Mouse (Mus musculus): ENCODE measurements at regions not wholly inside any gene's neighbourhood (a gene's known extent, or its start where the extent isn't known, plus 50 kb on each side); places are given as distances from the start of the nearest gene placed in this dataset.
A peak's percentile ranks its signal among the peaks of the same experiment; 100 is the strongest.

DNA sequence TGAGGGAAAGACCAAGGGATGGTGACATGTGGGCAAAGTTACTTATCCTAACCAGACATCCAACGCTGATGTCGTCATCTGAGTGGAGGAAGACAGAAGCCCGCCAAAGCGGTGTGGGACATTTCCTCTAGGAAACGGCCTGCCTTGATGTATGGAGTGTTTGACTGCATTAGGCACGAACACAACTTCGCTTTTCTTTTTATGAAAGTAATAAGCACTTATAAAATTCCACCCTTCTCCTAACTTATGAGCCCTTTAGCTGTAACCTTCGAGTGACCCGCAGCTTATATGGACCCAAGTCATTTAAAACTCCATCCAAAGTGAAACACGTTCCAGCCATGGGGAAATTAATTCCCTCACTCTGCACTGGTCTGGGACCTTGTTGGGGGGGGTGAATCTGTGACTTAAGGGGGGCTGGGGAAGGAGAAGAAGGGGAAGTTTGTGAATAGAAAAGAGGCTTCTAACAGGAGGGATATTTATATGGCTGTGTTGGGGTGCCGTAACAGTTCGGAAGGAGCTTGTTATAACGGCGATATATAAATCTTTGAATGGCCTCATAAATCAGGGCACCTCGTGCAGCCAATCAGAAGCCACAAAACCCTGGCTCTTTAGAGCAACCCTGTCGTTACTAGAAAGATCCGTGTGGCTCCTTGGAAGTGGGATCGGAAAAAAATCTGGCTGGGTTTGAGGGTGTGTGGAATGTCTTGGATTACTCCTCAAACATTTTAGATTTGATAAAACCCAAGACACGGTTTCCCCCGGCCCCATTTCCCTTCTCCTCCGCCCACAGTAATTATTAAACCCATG, 280.9 kb downstream of the Med13l start:
- 88% methylated on average over 21 of the region's 21 CpGs for WGBS

DNA sequence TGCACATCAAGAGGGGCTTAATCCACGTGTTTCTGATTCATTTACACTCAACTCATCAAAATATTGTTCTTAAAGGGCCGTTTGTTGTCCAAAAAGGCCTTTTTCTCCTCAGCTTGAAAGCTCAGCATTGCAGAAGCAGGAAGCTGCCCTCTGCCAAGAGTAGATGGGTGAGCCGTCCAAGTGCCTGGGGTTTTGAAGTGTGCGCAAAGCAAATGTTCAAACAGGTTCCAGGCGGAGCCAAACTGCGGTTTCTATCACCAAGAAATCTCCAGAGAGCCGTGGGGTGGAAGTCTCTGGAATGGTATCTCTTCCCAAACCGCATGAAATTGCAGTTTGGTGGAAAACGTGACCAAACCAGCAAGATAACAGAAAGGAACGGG, 281.5 kb downstream of the Med13l start:
- H3K27me3 ChIP-seq (ENCODE audit: control insufficient read depth, insufficient read depth, low read length), result no peaks in the 10 kb centered on the region
- H3K9me3 ChIP-seq (ENCODE audit: control insufficient read depth, low read length), result no peaks in the 10 kb centered on the region
- no peaks in the 10 kb centered on the region for H3K4me1 ChIP-seq (replicated peaks; ENCODE audit: control insufficient read depth, insufficient read depth, low read length)
- H3K27ac ChIP-seq, result no peak overlapping the region
- WGBS, result 78% methylated on average over 10 of the region's 10 CpGs
- H3K36me3 ChIP-seq (replicated peaks; ENCODE audit: control insufficient read depth, insufficient read depth), result no peaks in the 10 kb centered on the region
- H3K4me3 ChIP-seq (replicated peaks; ENCODE audit: low read length), result no peak overlapping the region
- H3K4me2 ChIP-seq (replicated peaks), result no peak overlapping the region
- H3K9ac ChIP-seq, result no peak overlapping the region
- ATAC-seq (ENCODE audit: low FRiP score), result no peak
- DNase-seq (ENCODE audit: low spot score), result no peak

More for the DNA sequence above, 280.9 kb downstream of the Med13l start:
- Histone ChIP-seq H3K4me2 (replicated peaks) (no peak overlapping the region), H3K27me3 (ENCODE audit: control insufficient read depth, insufficient read depth, low read length) (no peaks in the 10 kb centered on the region), H3K9ac (no peak overlapping the region), H3K4me1 (replicated peaks; ENCODE audit: control insufficient read depth, insufficient read depth, low read length) (no peaks in the 10 kb centered on the region), H3K9me3 (ENCODE audit: control insufficient read depth, low read length) (no peaks in the 10 kb centered on the region), H3K4me3 (replicated peaks; ENCODE audit: low read length) (no peak overlapping the region), H3K36me3 (replicated peaks; ENCODE audit: control insufficient read depth, insufficient read depth) (no peaks in the 10 kb centered on the region), H3K27ac (no peak overlapping the region)
- no peak for DNase-seq (ENCODE audit: low spot score)
- ATAC-seq (ENCODE audit: low FRiP score), result no peak

DNA sequence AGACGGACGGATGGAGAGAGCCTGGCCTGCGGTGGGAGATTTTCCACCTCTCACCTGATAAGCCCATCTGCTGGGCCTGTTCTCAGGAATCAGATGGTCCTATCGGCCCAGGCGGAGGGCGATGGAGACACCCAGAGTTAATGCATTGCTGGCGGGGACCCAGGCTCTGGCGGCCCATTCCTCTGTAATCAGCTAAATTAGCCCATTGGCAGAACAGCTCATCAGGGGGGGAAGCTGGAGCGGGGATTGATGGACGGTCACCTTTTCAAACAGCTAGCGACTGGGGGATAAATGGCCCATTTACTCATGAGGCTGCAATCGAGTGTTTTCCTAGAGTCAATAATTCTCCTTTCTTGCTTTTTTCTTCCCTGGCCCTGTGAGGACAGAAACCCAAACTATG, 296.5 kb downstream of the Med13l start:
- H3K4me2 ChIP-seq (replicated peaks), result no peak overlapping the region
- DNase-seq (ENCODE audit: low spot score), result no peak
- ATAC-seq (ENCODE audit: low FRiP score), result no peak

DNA sequence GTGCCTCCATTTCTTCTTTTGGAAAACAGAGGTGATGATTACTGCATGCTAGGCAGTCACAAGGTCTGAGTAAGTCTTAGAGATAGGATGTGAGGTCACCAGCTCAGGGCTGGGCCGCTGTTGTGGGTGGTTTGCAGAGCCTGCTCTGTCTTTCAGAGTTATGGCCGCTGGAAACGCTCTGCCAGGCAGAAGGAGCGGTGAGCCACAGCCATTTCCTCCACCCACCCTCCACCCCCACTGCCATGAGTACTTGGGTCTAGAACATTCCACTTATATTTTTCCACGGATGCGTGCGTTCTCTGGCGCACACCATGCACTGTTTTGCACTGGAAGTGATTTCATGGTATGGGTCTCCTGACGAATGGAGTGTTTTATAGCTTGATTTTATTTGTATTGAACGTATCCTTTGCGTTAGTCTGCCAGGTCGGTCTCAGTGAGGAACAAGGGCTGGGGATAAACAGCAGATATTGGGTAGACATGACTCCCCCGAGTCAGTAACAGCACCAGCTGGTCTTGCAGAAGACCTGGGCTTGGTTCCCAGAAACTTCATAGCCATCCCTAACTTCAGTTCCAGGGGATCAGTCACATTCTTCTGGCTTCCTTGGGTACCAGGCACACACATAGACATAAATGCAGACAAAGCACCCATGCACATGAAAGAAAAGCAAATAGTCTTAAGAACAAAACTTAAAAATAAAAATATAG, 300.8 kb downstream of the Med13l start:
- ATAC-seq (ENCODE audit: low FRiP score) (no peak), DNase-seq (ENCODE audit: low spot score) (no peak)
- H3K27me3 ChIP-seq (ENCODE audit: control insufficient read depth, insufficient read depth, low read length), result no peaks in the 10 kb centered on the region
- WGBS, result 91% methylated on average over 13 of the region's 13 CpGs
- H3K9me3 ChIP-seq (ENCODE audit: control insufficient read depth, low read length), result peaks cover 11% of the 10 kb centered on the region; the same call in 1 of the 2 replicates
- H3K9ac ChIP-seq, result no peak overlapping the region
- H3K36me3 ChIP-seq (replicated peaks; ENCODE audit: control insufficient read depth, insufficient read depth), result no peaks in the 10 kb centered on the region
- no peaks in the 10 kb centered on the region for H3K4me1 ChIP-seq (replicated peaks; ENCODE audit: control insufficient read depth, insufficient read depth, low read length)
- H3K27ac ChIP-seq, result no peak overlapping the region
- no peak overlapping the region for H3K4me2 ChIP-seq (replicated peaks)
- no peak overlapping the region for H3K4me3 ChIP-seq (replicated peaks; ENCODE audit: low read length)

More for the DNA sequence above, 296.5 kb downstream of the Med13l start:
- H3K4me3 ChIP-seq (replicated peaks; ENCODE audit: low read length), result no peak overlapping the region
- no peak overlapping the region for H3K27ac ChIP-seq
- H3K27me3 ChIP-seq (ENCODE audit: control insufficient read depth, insufficient read depth, low read length), result no peaks in the 10 kb centered on the region
- no peak overlapping the region for H3K9ac ChIP-seq
- H3K36me3 ChIP-seq (replicated peaks; ENCODE audit: control insufficient read depth, insufficient read depth), result no peaks in the 10 kb centered on the region
- H3K4me1 ChIP-seq (replicated peaks; ENCODE audit: control insufficient read depth, insufficient read depth, low read length), result no peaks in the 10 kb centered on the region
- H3K9me3 ChIP-seq (ENCODE audit: control insufficient read depth, low read length), result no peaks in the 10 kb centered on the region
- 58% methylated on average over 12 of the region's 12 CpGs for WGBS

DNA sequence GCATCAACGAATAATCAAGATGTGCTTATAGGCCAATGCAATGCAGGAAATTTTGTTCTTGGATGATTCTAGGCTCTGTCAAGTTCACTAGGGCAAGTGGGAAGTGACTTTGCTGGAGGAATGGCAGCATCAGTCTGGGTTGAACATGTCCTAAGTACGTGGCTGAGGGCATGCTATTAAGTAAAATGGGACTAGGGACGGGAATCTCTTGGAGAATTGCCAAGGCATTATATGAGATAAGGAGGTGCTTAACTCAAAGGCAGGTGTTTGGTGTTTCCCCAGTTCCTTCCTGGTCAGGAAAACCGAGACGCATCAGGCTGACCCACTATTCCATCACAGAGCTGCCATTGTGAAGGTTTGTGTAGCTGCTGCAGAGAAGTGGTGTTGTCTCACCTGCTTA, 307.0 kb downstream of the Med13l start:
- DNase-seq (ENCODE audit: low spot score), result no peak
- Histone ChIP-seq H3K36me3 (replicated peaks; ENCODE audit: control insufficient read depth, insufficient read depth) (no peaks in the 10 kb centered on the region), H3K9me3 (ENCODE audit: control insufficient read depth, low read length) (peaks cover 15% of the 10 kb centered on the region; the same call in 1 of the 2 replicates), H3K9ac (no peak overlapping the region), H3K4me3 (replicated peaks; ENCODE audit: low read length) (no peak overlapping the region), H3K4me1 (replicated peaks; ENCODE audit: control insufficient read depth, insufficient read depth, low read length) (no peaks in the 10 kb centered on the region), H3K4me2 (replicated peaks) (no peak overlapping the region), H3K27ac (no peak overlapping the region), H3K27me3 (ENCODE audit: control insufficient read depth, insufficient read depth, low read length) (no peaks in the 10 kb centered on the region)
- WGBS, result 89% methylated on average over 5 of the region's 5 CpGs
- no peak for ATAC-seq (ENCODE audit: low FRiP score)

DNA sequence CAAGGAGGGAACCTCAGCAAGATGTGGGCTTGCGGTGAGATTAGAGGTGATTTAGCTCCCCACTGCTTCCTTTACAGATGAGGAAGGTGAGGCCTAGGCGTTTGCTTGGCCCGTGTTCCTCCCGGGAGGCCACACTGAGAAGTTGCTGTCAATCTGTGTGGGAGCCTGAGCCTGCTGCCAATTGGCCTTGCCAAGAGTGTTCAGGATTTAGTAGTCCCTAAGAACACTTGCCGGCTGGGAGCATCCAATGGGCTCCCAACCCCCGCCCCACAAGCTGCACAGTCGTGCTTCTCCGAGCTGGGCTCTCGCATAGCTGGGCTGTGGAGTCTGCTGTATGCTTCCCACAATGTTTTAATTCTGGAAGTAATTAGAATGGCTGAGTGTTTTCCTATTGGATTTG, 308.9 kb downstream of the Med13l start:
- no peak overlapping the region for H3K4me3 ChIP-seq (replicated peaks; ENCODE audit: low read length)
- no peak overlapping the region for H3K9ac ChIP-seq
- no peak overlapping the region for H3K4me2 ChIP-seq (replicated peaks)
- no peak overlapping the region for H3K27ac ChIP-seq
- no peaks in the 10 kb centered on the region for H3K36me3 ChIP-seq (replicated peaks; ENCODE audit: control insufficient read depth, insufficient read depth)
- no peak for DNase-seq (ENCODE audit: low spot score)
- H3K9me3 ChIP-seq (ENCODE audit: control insufficient read depth, low read length), result 0 out of 2 replicates have a peak, but pooled peaks cover 6% of the 10 kb centered on the region
- H3K27me3 ChIP-seq (ENCODE audit: control insufficient read depth, insufficient read depth, low read length), result peaks cover 8% of the 10 kb centered on the region; the same call in 1 of the 2 replicates
- no peaks in the 10 kb centered on the region for H3K4me1 ChIP-seq (replicated peaks; ENCODE audit: control insufficient read depth, insufficient read depth, low read length)
- 82% methylated on average over 9 of the region's 9 CpGs for WGBS
- no peak for ATAC-seq (ENCODE audit: low FRiP score)

DNA sequence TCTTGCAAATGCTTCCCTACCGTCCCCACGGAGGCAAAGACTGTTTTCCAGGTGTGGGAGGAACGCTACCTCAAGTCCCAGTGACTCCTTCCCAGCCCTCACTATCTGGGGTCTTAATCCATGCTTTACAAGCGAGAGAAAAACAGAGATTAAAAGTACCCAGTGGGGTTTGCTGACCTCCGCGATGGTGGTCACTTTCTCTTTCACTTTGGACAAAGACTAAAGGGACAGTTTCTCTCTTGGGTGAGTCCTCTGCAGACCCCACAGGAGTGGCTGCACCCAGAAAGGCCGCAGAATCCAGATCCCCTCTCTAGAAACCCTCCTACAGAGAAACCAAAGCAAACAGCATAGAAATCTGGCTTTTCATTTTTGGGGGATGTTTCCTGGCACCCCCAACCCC, 313.4 kb downstream of the Med13l start:
- WGBS, result 50% methylated on average over 7 of the region's 7 CpGs
- Histone ChIP-seq H3K27me3 (ENCODE audit: control insufficient read depth, insufficient read depth, low read length) (peaks cover 51% of the 10 kb centered on the region), H3K9ac (no peak overlapping the region), H3K4me3 (replicated peaks; ENCODE audit: low read length) (no peak overlapping the region), H3K36me3 (replicated peaks; ENCODE audit: control insufficient read depth, insufficient read depth) (no peaks in the 10 kb centered on the region), H3K27ac (no peak overlapping the region), H3K9me3 (ENCODE audit: control insufficient read depth, low read length) (no peaks in the 10 kb centered on the region), H3K4me1 (replicated peaks; ENCODE audit: control insufficient read depth, insufficient read depth, low read length) (no peaks in the 10 kb centered on the region), H3K4me2 (replicated peaks) (no peak overlapping the region)
- ATAC-seq (ENCODE audit: low FRiP score) (no peak), DNase-seq (ENCODE audit: low spot score) (no peak)

DNA sequence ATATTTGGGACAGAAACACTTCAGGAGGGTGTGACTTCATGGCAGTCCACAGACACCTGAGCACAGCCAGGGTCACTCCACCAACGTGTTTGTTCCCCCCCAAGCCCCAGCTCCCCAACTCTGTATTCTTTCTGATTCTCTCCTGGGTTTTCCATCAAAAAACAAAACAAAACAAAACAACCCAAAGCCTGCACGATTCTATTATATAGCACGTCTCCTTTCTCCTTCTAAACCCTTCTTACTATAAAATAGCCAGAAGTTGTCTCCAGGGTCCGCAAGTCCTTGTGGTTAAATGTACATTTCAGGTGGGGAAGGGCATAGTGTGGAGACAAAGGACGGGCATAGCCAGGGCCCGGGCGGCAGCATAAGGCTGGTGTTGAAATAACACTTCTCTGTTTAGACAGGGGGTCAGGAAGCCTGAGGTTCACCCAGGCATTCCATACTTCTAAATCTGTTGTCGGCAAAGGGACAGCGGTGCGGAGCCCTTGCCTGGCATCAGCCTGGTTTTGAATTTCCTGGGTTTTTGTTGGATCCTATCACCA, 314.7 kb downstream of the Med13l start:
- ATAC-seq (ENCODE audit: low FRiP score), result no peak
- 74% methylated on average over 10 of the region's 10 CpGs for WGBS
- H3K27me3 ChIP-seq (ENCODE audit: control insufficient read depth, insufficient read depth, low read length), result peaks cover 58% of the 10 kb centered on the region

DNA sequence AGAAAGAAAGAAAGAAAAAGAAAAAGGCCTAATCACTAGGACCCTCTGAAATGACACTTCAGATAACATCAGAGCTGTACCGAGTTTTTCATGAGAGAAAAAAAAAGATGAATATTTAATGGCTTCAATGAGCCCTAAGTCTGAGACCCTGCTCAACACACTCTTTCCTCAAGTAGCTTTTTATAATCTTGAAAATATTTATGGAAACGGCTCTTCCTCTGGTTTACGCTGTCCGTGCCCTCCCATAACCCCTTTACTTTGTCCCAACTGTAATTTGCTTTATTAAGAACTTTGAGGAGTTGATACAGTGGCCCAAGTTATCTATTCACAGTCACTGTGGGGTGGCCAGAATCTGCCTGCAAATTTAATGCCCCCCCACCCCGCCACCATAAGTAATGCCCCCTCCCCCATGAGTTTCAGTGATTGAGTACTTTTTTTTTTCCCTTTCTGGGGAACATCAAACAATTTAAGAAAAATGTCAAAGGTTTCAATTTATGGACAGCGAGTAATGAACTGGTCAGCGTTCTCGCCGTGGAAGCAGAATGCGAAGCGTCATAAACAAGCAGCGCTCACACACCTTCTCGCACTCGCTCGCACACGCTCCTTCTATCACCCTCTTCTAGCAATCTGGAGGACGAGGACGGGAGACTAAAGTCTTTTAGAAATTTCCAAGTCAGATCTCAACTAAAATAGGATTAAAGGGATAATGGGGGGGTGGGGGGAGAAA, 316.3 kb downstream of the Med13l start:
- H3K9ac ChIP-seq, result no peak overlapping the region
- ATAC-seq (ENCODE audit: low FRiP score) (no peak), DNase-seq (ENCODE audit: low spot score) (no peak)
- H3K36me3 ChIP-seq (replicated peaks; ENCODE audit: control insufficient read depth, insufficient read depth), result no peaks in the 10 kb centered on the region
- no peak overlapping the region for H3K4me3 ChIP-seq (replicated peaks; ENCODE audit: low read length)
- WGBS, result 11% methylated on average over 18 of the region's 18 CpGs
- H3K4me2 ChIP-seq (replicated peaks), result peak overlapping the region; percentile 29
- H3K9me3 ChIP-seq (ENCODE audit: control insufficient read depth, low read length), result no peaks in the 10 kb centered on the region
- no peaks in the 10 kb centered on the region for H3K4me1 ChIP-seq (replicated peaks; ENCODE audit: control insufficient read depth, insufficient read depth, low read length)
- no peak overlapping the region for H3K27ac ChIP-seq
- peaks cover 58% of the 10 kb centered on the region for H3K27me3 ChIP-seq (ENCODE audit: control insufficient read depth, insufficient read depth, low read length)

More for the DNA sequence above, 314.7 kb downstream of the Med13l start:
- Histone ChIP-seq H3K4me2 (replicated peaks) (no peak overlapping the region), H3K9me3 (ENCODE audit: control insufficient read depth, low read length) (no peaks in the 10 kb centered on the region), H3K27ac (no peak overlapping the region), H3K4me1 (replicated peaks; ENCODE audit: control insufficient read depth, insufficient read depth, low read length) (no peaks in the 10 kb centered on the region), H3K36me3 (replicated peaks; ENCODE audit: control insufficient read depth, insufficient read depth) (no peaks in the 10 kb centered on the region), H3K4me3 (replicated peaks; ENCODE audit: low read length) (no peak overlapping the region), H3K9ac (no peak overlapping the region)
- DNase-seq (ENCODE audit: low spot score), result no peak

Measured in hindbrain, embryonic 14.5 days (tissue).